Mouse (Mus musculus) lung, adult 2 months (tissue): ENCODE data around the gene Ucp2. TPM values are rescaled to one million over a fixed set of nuclear protein-coding genes. Genes with fewer than 3 reads are reported as not detected.

Experiments
- DNase-seq: peaks from one replicate; pipeline ENCODE4 v3.0.0; 2022
- H3K4me1 ChIP-seq: fragments of 200-500 bp; 2 replicates; pipeline ENCODE4 v1.6.1; 2011; ENCODE audit warnings: low read length; ENCODE audit not compliant: control insufficient read depth, insufficient read depth
- H3K4me3 ChIP-seq: fragments of 200-500 bp; replicated peaks from 2 replicates; pipeline ENCODE3; 2011; ENCODE audit warnings: low read depth, mild to moderate bottlenecking, control low read depth, low read length; ENCODE audit errors: extremely low read depth
- CTCF ChIP-seq: fragments of 200-500 bp; IDR thresholded peaks from 2 replicates; pipeline ENCODE4 v1.5.1; 2011; ENCODE audit warnings: mild to moderate bottlenecking, low read length, control low read depth; ENCODE audit not compliant: insufficient read depth
- POLR2A ChIP-seq: fragments of 200-500 bp; IDR thresholded peaks from 2 replicates; pipeline ENCODE4 v1.6.1; 2011; ENCODE audit warnings: low read depth, mild to moderate bottlenecking, control low read depth, low read length, borderline replicate concordance; ENCODE audit errors: extremely low read depth
- WGBS: fragments of 180-500 bp; shearing (Covaris S2); methylation state at CpG from one replicate; pipeline ENCODE4 v1.1.7; 2018; 5-methylcytosine and 5-hydroxymethylcytosine counted together
- polyA plus RNA-seq: library from polyadenylated mRNA; depleted of rRNA; stranded (reverse); fragments of >200 nt; gene quantifications from 2 replicates; pipeline ENCODE4 v1.2.3, GENCODE M21; 2012

Ucp2 gene
- polyA plus RNA-seq, 1 experiment, result 467 TPM

DNA sequence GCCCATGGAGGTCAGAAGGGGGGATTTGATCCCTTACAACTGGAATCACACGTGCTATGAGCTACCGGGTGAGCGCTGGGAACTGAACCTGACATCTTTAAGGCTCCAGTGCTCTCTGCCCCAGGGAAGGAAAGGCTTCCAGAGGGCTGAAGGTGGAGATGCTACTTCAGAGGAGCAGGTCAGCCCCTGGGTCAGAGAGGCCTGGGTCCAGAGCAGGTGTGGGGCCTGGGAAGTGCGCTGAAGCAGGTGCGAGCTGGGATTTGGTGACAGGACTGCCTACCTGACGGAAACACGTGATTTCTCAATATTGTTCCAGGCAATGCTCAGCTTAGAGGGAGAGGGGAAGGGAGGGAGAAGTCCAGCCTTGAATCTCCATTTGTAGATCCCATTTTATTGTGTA lies 28.9 kb upstream of the Ucp2 start:
- no peak for TF ChIP-seq POLR2A
- TF ChIP-seq CTCF, result no peak
- H3K4me3 ChIP-seq, result no peak overlapping the region
- peaks cover 32% of the 10 kb centered on the region for H3K4me1 ChIP-seq
- 88% methylated on average over 7 of the region's 7 CpGs for WGBS
- no peak for DNase-seq

- H3K4me1 ChIP-seq, result peaks cover 32% of the 10 kb centered on the region
- WGBS, result 44% methylated on average over 4 of the region's 4 CpGs
- H3K4me3 ChIP-seq, result no peak overlapping the region
- DNase-seq, result no peak
- TF ChIP-seq POLR2A (no peak), CTCF (no peak)
Observed at GRCm38 (mm10) chr7:100465248-100465647, 27.9 kb upstream of the Ucp2 start.

- peak; percentile 89 for DNase-seq
- TF ChIP-seq CTCF, result no peak
- peak; percentile 38; the same call in 1 of the 2 replicates for TF ChIP-seq POLR2A
- WGBS, result 11% methylated on average over 5 of the region's 5 CpGs
- H3K4me3 ChIP-seq, result no peak overlapping the region
- H3K4me1 ChIP-seq, result peaks cover 32% of the 10 kb centered on the region
Observed at GRCm38 (mm10) chr7:100465656-100466309, 27.4 kb upstream of the Ucp2 start.

GRCm38 (mm10) chr7:100466781-100467510 lies 26.2 kb upstream of the Ucp2 start:
- no peak for DNase-seq
- peaks cover 23% of the 10 kb centered on the region for H3K4me1 ChIP-seq
- WGBS, result 80% methylated on average over 11 of the region's 11 CpGs
- no peak for TF ChIP-seq POLR2A
- TF ChIP-seq CTCF, result no peak
- H3K4me3 ChIP-seq, result no peak overlapping the region

DNA sequence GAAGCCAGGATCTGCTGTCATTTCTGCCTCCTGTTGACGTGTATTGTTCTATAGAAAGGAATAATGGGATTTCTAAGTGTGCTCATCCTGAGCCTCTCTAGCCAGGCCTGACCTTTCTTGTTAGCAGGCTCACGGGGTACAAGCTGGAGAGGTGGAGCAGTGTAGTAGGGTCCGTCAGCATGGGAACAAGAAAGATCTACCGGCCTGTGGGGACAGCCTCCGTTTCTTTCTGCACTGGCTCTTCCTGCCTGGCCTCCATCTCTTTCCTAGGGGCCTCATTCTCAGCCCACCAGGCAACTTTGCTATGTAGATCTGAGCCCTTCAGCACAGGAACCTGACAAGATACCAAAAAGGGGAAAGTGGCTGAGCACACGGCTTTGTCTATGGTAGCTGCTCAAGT lies 24.4 kb upstream of the Ucp2 start:
- H3K4me1 ChIP-seq, result peaks cover 14% of the 10 kb centered on the region; the same call in 1 of the 2 replicates
- no peak for DNase-seq
- WGBS, result 90% methylated on average over 6 of the region's 6 CpGs
- TF ChIP-seq CTCF (no peak), POLR2A (no peak)
- H3K4me3 ChIP-seq, result no peak overlapping the region

DNA sequence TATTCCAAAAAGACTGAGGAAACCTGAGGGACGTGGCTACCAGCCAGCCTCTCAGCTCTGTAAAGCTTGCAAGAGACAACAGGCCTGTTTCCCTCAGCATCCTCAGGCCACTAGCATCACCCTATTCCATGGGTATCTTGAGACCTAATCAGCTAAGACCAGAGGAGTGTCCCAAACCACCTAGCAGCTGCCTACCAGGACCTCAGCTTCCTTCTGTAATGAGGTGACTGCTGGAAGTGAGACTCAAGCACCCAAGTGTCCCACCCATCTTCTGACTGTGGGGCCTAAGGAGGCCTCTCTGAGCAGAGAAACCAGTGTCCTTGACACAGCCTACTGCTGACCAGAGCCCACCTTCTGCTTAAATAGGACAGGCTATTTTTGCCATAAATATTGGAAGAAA lies 23.6 kb upstream of the Ucp2 start:
- no peak for DNase-seq
- Histone ChIP-seq H3K4me3 (no peak overlapping the region), H3K4me1 (peaks cover 11% of the 10 kb centered on the region; the same call in 1 of the 2 replicates)
- 100% methylated on average over 1 of the region's 1 CpGs for WGBS
- TF ChIP-seq CTCF (no peak), POLR2A (no peak)

GRCm38 (mm10) chr7:100470796-100471406 lies 22.2 kb upstream of the Ucp2 start:
- no peak for TF ChIP-seq CTCF
- no peak for TF ChIP-seq POLR2A

GRCm38 (mm10) chr7:100471407-100471797 lies 21.7 kb upstream of the Ucp2 start:
- no peak for DNase-seq
- TF ChIP-seq POLR2A (no peak), CTCF (no peak)
- Histone ChIP-seq H3K4me1 (peaks cover 5% of the 10 kb centered on the region; the same call in 1 of the 2 replicates), H3K4me3 (no peak overlapping the region)
- WGBS, result 91% methylated on average over 1 of the region's 1 CpGs

More at GRCm38 (mm10) chr7:100470796-100471406, 22.2 kb upstream of the Ucp2 start:
- H3K4me1 ChIP-seq, result peaks cover 5% of the 10 kb centered on the region; the same call in 1 of the 2 replicates
- 89% methylated on average over 11 of the region's 11 CpGs for WGBS
- no peak overlapping the region for H3K4me3 ChIP-seq
- no peak for DNase-seq

GRCm38 (mm10) chr7:100472777-100473176 lies 20.4 kb upstream of the Ucp2 start, which contains the start of gene Ucp3:
Ucp3 (plus strand) TSS chr7:100472990.
- H3K4me3 ChIP-seq, result no peak within 1 kb of the TSS
- no peak for DNase-seq
- WGBS, result 87% methylated on average over 6 of the region's 6 CpGs
- TF ChIP-seq CTCF (no peak), POLR2A (no peak)
- peaks cover 5% of the 10 kb centered on the region; the same call in 1 of the 2 replicates for H3K4me1 ChIP-seq
